Mouse (Mus musculus) kidney, postnatal 0 days (tissue): Measurements from ENCODE around the gene Atp8b3. TPM values are rescaled to one million over a fixed set of nuclear protein-coding genes. Genes with fewer than 3 reads are reported as not detected.

Source experiments
- ATAC-seq: fragments of 200-750 bp; cut with Nextera tagmentation; replicated peaks from 2 replicates; pipeline ENCODE4 v1.8.0; 2017; ENCODE audit warnings: low read depth, moderate number of reproducible peaks, moderate TSS enrichment, moderate library complexity; ENCODE audit not compliant: low FRiP score
- DNase-seq: peaks from one replicate; pipeline ENCODE4 v3.0.0-alpha.2; 2016; ENCODE audit warnings: low spot score
- H3K27ac ChIP-seq: fragments of 300-500 bp; sonication (generic); 2 replicates; pipeline ENCODE4 v1.5.1; 2014; ENCODE audit warnings: mild to moderate bottlenecking
- H3K27me3 ChIP-seq: fragments of 300-500 bp; sonication (generic); 2 replicates; pipeline ENCODE4 v1.6.1; 2014; ENCODE audit warnings: low read length, mixed read lengths; ENCODE audit not compliant: insufficient read depth
- H3K36me3 ChIP-seq: fragments of 300-500 bp; sonication (generic); 2 replicates; pipeline ENCODE4 v1.6.1; 2014; ENCODE audit warnings: low read length, mixed read lengths; ENCODE audit not compliant: insufficient read depth
- H3K4me1 ChIP-seq: fragments of 300-500 bp; sonication (generic); replicated peaks from 2 replicates; pipeline ENCODE4 v1.6.1; 2014; ENCODE audit warnings: antibody characterized with exemption, low read length, mixed read lengths; ENCODE audit not compliant: insufficient read depth
- H3K4me2 ChIP-seq: fragments of 300-500 bp; sonication (generic); 2 replicates; pipeline ENCODE4 v1.6.1; 2014; ENCODE audit warnings: mild to moderate bottlenecking, low read length, moderate library complexity, mixed read lengths
- H3K4me3 ChIP-seq: fragments of 300-500 bp; sonication (generic); replicated peaks from 2 replicates; pipeline ENCODE4 v1.5.1; 2014; ENCODE audit warnings: low read depth, low read length
- H3K9ac ChIP-seq: fragments of 300-500 bp; sonication (generic); 2 replicates; pipeline ENCODE4 v1.6.1; 2014; ENCODE audit warnings: low read depth, low read length
- H3K9me3 ChIP-seq: fragments of 300-500 bp; sonication (generic); replicated peaks from 2 replicates; pipeline ENCODE4 v1.6.1; 2016; ENCODE audit warnings: low read length, inconsistent platforms, mixed read lengths
- CTCF ChIP-seq: IDR thresholded peaks from 2 replicates; pipeline ENCODE4 v1.5.1; 2016; ENCODE audit warnings: antibody characterized with exemption, low read depth, mild to moderate bottlenecking, moderate library complexity
- WGBS: fragments of 180-500 bp; shearing (Covaris S2); extraction: QIAGEN DNeasy Blood & Tissue Kit; methylation state at CpG from one replicate; pipeline ENCODE4 v1.1.7; 2014; 5-methylcytosine and 5-hydroxymethylcytosine counted together
- polyA plus RNA-seq: library from polyadenylated mRNA; unstranded; fragments of >200 nt; fragmentation: Nextera tagmentation; extraction: Ambion mirVana; gene quantifications from 2 replicates; pipeline ENCODE4 v1.2.1, GENCODE M21; 2015

Gene Atp8b3
- polyA plus RNA-seq, 1 experiment from 2014 or later, result 0.16 TPM

DNA sequence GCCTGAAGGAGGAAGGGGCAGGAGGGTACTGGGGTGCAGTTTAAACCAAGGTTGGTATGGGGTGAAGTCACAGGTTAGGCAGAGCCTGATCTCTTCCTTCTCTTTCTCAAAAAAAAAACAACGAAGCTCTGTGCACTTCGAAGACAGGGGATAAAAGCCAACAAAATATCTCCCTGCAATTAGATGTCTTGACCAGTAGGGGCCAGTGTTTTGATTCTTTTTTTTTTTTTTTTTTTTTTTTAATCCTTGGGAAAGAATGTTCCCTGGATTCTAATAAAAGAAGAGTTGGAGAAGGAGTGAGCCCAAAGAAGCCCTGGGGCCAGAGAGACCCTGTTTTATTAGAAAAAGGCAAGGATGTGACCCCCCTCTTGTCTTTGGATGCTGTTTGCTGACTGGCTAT, 19.6 kb downstream of the Atp8b3 start:
- 66% methylated on average over 2 of the region's 2 CpGs for WGBS
- ATAC-seq, result no peak
- Histone ChIP-seq H3K4me3 (no peak overlapping the region), H3K27me3 (peaks cover 4% of the 10 kb centered on the region), H3K4me2 (no peak overlapping the region), H3K36me3 (no peaks in the 10 kb centered on the region), H3K9ac (no peak overlapping the region), H3K27ac (no peak overlapping the region), H3K9me3 (0 out of 2 replicates have a peak, but pooled peaks cover 4% of the 10 kb centered on the region), H3K4me1 (no peaks in the 10 kb centered on the region)
- no peak for DNase-seq
- TF ChIP-seq CTCF, result peak; percentile 50

DNA sequence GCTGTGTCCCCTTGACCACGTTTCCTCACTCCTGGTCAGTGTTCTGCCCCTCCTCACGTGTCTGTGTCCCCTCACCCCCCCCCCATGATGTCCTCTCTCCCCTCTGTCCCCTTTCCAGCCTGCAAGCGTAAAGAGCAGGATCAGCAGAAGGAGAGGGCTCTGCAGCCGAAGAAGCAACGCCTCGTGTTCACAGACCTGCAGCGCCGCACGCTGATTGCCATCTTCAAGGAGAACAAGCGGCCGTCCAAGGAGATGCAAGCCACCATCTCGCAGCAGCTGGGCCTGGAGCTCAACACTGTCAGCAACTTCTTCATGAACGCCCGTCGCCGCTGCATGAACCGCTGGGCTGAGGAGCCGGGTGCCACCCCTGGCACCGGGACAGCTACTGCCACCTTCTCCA, 25.2 kb downstream of the Atp8b3 start:
- Histone ChIP-seq H3K27me3 (peaks cover 24% of the 10 kb centered on the region), H3K9ac (no peak overlapping the region), H3K9me3 (no peaks in the 10 kb centered on the region), H3K36me3 (no peaks in the 10 kb centered on the region), H3K4me1 (0 out of 2 replicates have a peak, but pooled peaks cover 4% of the 10 kb centered on the region), H3K4me3 (no peak overlapping the region), H3K4me2 (peak overlapping the region; percentile 32; the same call in 1 of the 2 replicates), H3K27ac (no peak overlapping the region)
- no peak for TF ChIP-seq CTCF
- 2% methylated on average over 19 of the region's 19 CpGs for WGBS
- no peak for ATAC-seq
- DNase-seq, result no peak

DNA sequence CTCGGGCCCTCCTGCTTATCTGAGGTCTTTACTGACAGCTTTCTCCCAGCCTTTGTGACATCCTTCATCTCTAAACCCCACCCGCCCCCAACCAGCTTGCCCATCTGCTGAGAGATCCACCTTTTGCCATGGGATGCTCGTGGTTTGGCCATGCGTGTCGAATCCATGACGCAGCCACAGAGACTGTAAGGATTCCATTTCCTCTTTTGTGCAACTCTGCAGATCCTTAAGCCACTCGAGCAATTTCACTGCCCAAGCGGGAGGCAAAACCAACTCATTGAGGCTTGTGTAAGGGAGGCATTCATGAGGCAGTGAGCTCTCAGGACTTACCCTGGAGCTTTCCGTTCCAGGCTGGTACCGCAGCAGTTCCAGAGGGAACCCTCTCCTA, 28.7 kb downstream of the Atp8b3 start:
- Histone ChIP-seq H3K9ac (no peak overlapping the region), H3K4me3 (no peak overlapping the region), H3K4me2 (peak overlapping the region; percentile 63; the same call in 1 of the 2 replicates), H3K27ac (no peak overlapping the region), H3K9me3 (no peaks in the 10 kb centered on the region), H3K4me1 (0 out of 2 replicates have a peak, but pooled peaks cover 4% of the 10 kb centered on the region), H3K27me3 (peaks cover 38% of the 10 kb centered on the region), H3K36me3 (no peaks in the 10 kb centered on the region)
- no peak for TF ChIP-seq CTCF
- ATAC-seq (no peak), DNase-seq (no peak)
- WGBS, result 44% methylated on average over 10 of the region's 10 CpGs

DNA sequence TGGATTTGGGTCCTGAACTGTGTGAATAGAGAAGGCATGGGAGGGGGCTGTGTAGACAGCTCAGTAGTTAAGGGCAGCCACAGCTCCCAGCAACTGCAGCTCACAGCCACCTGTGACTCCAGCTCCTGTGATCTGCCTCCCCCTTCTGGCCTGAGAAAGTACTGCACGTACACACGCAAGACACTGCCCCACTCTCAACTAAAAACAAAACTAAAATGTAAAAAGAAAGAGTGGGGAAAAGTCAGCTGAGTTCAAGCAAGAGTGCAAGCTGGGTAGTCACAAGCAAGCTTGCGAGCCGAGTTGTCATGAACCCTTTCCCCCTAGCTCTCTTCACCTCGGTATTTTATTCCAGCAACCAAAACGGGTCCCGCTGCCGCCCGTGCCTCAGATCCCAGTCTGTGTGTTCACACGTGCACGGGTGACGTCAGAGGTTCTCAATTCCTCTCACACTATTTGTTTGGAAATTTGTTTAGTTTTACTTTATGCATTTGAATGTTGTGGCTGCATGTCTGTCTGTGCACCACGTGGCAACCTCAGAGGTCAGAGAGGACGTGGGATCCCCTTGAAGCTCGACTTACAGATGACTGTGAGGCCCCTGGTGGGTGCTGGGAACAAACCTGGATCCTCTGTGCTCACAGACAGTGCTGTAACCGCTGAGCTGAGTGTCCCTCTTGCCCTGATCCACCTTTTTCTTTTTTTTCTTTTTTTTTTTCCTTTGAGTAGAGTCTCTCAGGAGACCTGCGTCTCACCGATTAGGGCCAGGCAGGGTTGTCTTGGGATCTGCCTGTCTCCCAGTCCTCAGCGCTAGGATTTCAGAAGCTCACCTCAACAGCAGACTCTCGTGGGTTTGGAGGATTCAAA, 29.3 kb downstream of the Atp8b3 start:
- WGBS, result 7% methylated on average over 20 of the region's 20 CpGs
- H3K4me3 ChIP-seq, result peak overlapping the region; percentile 37
- no peaks in the 10 kb centered on the region for H3K9me3 ChIP-seq
- H3K9ac ChIP-seq, result 0 out of 2 replicates have a peak overlapping the region, but pooled peaks have one; percentile 31
- no peak overlapping the region for H3K27ac ChIP-seq
- H3K4me2 ChIP-seq, result peak overlapping the region; percentile 63
- ATAC-seq, result peak; percentile 53
- peak; percentile 94 for TF ChIP-seq CTCF
- DNase-seq, result peak; percentile 80
- H3K4me1 ChIP-seq, result 0 out of 2 replicates have a peak, but pooled peaks cover 4% of the 10 kb centered on the region
- peaks cover 43% of the 10 kb centered on the region for H3K27me3 ChIP-seq
- no peaks in the 10 kb centered on the region for H3K36me3 ChIP-seq

DNA sequence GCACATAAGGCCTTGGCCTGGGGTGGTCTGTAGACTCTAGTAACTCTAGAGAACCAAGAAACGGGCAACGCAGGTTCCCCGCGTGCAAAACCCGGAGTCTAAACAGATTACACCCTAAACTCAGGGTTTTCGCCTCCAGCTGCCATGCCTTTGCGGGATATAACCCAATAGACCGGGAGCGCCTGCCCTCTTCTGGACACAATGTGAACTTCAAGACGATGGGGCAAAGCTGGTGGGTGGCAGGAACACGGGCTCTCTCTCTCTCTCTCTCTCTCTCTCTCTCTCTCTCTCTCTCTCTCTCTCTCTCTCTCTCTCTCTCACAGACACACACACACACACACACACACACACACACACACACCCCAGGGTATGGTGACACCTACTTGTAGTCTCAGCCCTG, 32.7 kb downstream of the Atp8b3 start:
- ATAC-seq (no peak), DNase-seq (peak; percentile 76)
- H3K27ac ChIP-seq, result no peak overlapping the region
- H3K4me1 ChIP-seq, result no peaks in the 10 kb centered on the region
- peak; percentile 83 for TF ChIP-seq CTCF
- H3K27me3 ChIP-seq, result peaks cover 52% of the 10 kb centered on the region
- no peaks in the 10 kb centered on the region for H3K36me3 ChIP-seq
- no peak overlapping the region for H3K4me2 ChIP-seq
- H3K4me3 ChIP-seq, result no peak overlapping the region
- no peak overlapping the region for H3K9ac ChIP-seq
- 2% methylated on average over 11 of the region's 11 CpGs for WGBS
- no peaks in the 10 kb centered on the region for H3K9me3 ChIP-seq

DNA sequence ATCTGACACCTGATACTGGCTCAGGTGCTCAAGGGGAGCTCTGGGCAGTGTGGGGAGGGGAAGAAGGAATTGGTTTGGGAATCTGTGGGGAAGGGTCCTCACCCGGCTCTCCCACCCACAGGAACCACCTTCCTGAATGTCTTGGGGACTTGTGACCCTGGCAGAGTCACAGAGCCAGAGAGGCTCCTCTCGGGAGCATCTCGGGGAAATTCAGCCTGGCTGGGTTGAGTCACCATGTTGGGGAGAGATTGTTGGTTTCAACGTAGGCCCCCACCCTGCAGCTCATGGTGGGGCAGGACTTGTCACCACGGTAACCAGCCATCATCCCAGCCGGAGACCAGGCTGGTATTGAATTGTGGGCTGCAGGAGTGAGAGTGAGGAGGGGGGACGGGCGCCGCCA, 34.2 kb downstream of the Atp8b3 start:
- Histone ChIP-seq H3K27me3 (peaks cover 62% of the 10 kb centered on the region), H3K27ac (no peak overlapping the region), H3K4me1 (no peaks in the 10 kb centered on the region), H3K4me3 (no peak overlapping the region), H3K9ac (no peak overlapping the region), H3K36me3 (no peaks in the 10 kb centered on the region), H3K4me2 (no peak overlapping the region), H3K9me3 (no peaks in the 10 kb centered on the region)
- WGBS, result 4% methylated on average over 9 of the region's 9 CpGs
- DNase-seq (no peak), ATAC-seq (no peak)
- no peak for TF ChIP-seq CTCF
